Mouse (Mus musculus) hindbrain, embryonic 15.5 days (tissue): ENCODE measurements around the gene Hpd. TPM values are rescaled to one million over a fixed set of nuclear protein-coding genes. Genes with fewer than 3 reads are reported as not detected.

Experiments
- ATAC-seq: fragments of 200-750 bp; cut with Nextera tagmentation; 2 replicates; pipeline ENCODE4 v1.8.0; 2017; ENCODE audit warnings: low read depth, moderate number of reproducible peaks, moderate TSS enrichment; ENCODE audit not compliant: low FRiP score
- H3K27ac ChIP-seq: fragments of 300-500 bp; sonication (generic); replicated peaks from 2 replicates; pipeline ENCODE4 v1.5.1; 2015; ENCODE audit warnings: mild to moderate bottlenecking, inconsistent platforms
- H3K27me3 ChIP-seq: fragments of 300-500 bp; sonication (generic); 2 replicates; pipeline ENCODE4 v1.6.1; 2015; ENCODE audit warnings: control low read depth, inconsistent platforms
- H3K36me3 ChIP-seq: fragments of 300-500 bp; sonication (generic); 2 replicates; pipeline ENCODE4 v1.6.1; 2015; ENCODE audit warnings: control low read depth, inconsistent platforms
- H3K4me1 ChIP-seq: fragments of 300-500 bp; sonication (generic); replicated peaks from 2 replicates; pipeline ENCODE4 v1.6.1; 2015; ENCODE audit warnings: control low read depth, inconsistent platforms
- H3K4me2 ChIP-seq: fragments of 300-500 bp; sonication (generic); 2 replicates; pipeline ENCODE4 v1.6.1; 2015; ENCODE audit warnings: moderate library complexity, mild to moderate bottlenecking, inconsistent platforms
- H3K4me3 ChIP-seq: fragments of 300-500 bp; sonication (generic); 2 replicates; pipeline ENCODE4 v1.5.1; 2015; ENCODE audit warnings: mild to moderate bottlenecking, inconsistent platforms
- H3K9ac ChIP-seq: fragments of 300-500 bp; sonication (generic); 2 replicates; pipeline ENCODE4 v1.6.1; 2015; ENCODE audit warnings: inconsistent platforms
- H3K9me3 ChIP-seq: fragments of 300-500 bp; sonication (generic); 2 replicates; pipeline ENCODE4 v1.6.1; 2016; ENCODE audit warnings: control low read depth, inconsistent platforms
- WGBS: fragments of 180-500 bp; shearing (Covaris S2); methylation state at CpG from one replicate; pipeline ENCODE4 v1.1.7; 2015; 5-methylcytosine and 5-hydroxymethylcytosine counted together
- polyA plus RNA-seq: library from polyadenylated mRNA; unstranded; fragments of >200 nt; fragmentation: Nextera tagmentation; extraction: Ambion mirVana; gene quantifications from 2 replicates; pipeline ENCODE4 v1.2.1, GENCODE M21; 2015

Gene Hpd
- polyA plus RNA-seq, 1 experiment from 2014 or later, result not detected

GRCm38 (mm10) chr5:123143971-123144745, 38.4 kb downstream of the Hpd start:
- Histone ChIP-seq H3K27ac (peak overlapping the region; percentile 100; the same call in 1 of the 2 replicates), H3K4me2 (peak overlapping the region; percentile 99), H3K4me3 (peak overlapping the region; percentile 94), H3K36me3 (peaks cover 19% of the 10 kb centered on the region), H3K9me3 (no peaks in the 10 kb centered on the region), H3K27me3 (no peaks in the 10 kb centered on the region), H3K9ac (peak overlapping the region; percentile 100), H3K4me1 (peaks cover 49% of the 10 kb centered on the region)
- ATAC-seq, result no peak
- 3% methylated on average over 17 of the region's 17 CpGs for WGBS

GRCm38 (mm10) chr5:123143251-123143970, 39.1 kb downstream of the Hpd start:
- no peak for ATAC-seq
- H3K36me3 ChIP-seq, result peaks cover 15% of the 10 kb centered on the region
- H3K27ac ChIP-seq, result peak overlapping the region; percentile 100
- WGBS, result 2% methylated on average over 24 of the region's 24 CpGs
- H3K9ac ChIP-seq, result peak overlapping the region; percentile 100
- peaks cover 41% of the 10 kb centered on the region for H3K4me1 ChIP-seq
- peak overlapping the region; percentile 94 for H3K4me3 ChIP-seq
- no peaks in the 10 kb centered on the region for H3K27me3 ChIP-seq
- no peaks in the 10 kb centered on the region for H3K9me3 ChIP-seq
- H3K4me2 ChIP-seq, result peak overlapping the region; percentile 99

- Histone ChIP-seq H3K27ac (peak within 1 kb of the TSS; percentile 100), H3K9ac (peak within 1 kb of the TSS; percentile 100), H3K4me2 (peak within 1 kb of the TSS; percentile 99), H3K9me3 (no peaks in the 10 kb centered on the region), H3K36me3 (peaks cover 9% of the 10 kb centered on the region; the same call in 1 of the 2 replicates), H3K4me1 (peaks cover 43% of the 10 kb centered on the region), H3K27me3 (no peaks in the 10 kb centered on the region), H3K4me3 (peak within 1 kb of the TSS; percentile 94)
- ATAC-seq, result peak; percentile 12; the same call in 1 of the 2 replicates
- whole genome bisulfite sequencing, result under 1% methylated on average over 50 of the region's 103 CpGs
These were observed 40.1 kb downstream of the Hpd start, which contains the start of gene Setd1b for GRCm38 (mm10) chr5:123142161-123143157. Setd1b (plus strand) TSS chr5:123142193.

- H3K36me3 ChIP-seq, result peaks cover 4% of the 10 kb centered on the region; the same call in 1 of the 2 replicates
- peak overlapping the region; percentile 100 for H3K9ac ChIP-seq
- peak overlapping the region; percentile 100 for H3K27ac ChIP-seq
- peaks cover 49% of the 10 kb centered on the region for H3K4me1 ChIP-seq
- no peaks in the 10 kb centered on the region for H3K27me3 ChIP-seq
- H3K4me3 ChIP-seq, result peak overlapping the region; percentile 94
- H3K4me2 ChIP-seq, result peak overlapping the region; percentile 99
- ATAC-seq, result peak; percentile 5; the same call in 1 of the 2 replicates
- under 1% methylated on average over 28 of the region's 38 CpGs for WGBS
- no peaks in the 10 kb centered on the region for H3K9me3 ChIP-seq
These were observed 40.9 kb downstream of the Hpd start for GRCm38 (mm10) chr5:123141555-123142160.

- ATAC-seq, result peak; percentile 73
- Histone ChIP-seq H3K9me3 (no peaks in the 10 kb centered on the region), H3K9ac (peak overlapping the region; percentile 100), H3K36me3 (no peaks in the 10 kb centered on the region), H3K4me2 (peak overlapping the region; percentile 99), H3K27me3 (no peaks in the 10 kb centered on the region), H3K4me3 (peak overlapping the region; percentile 94), H3K27ac (peak overlapping the region; percentile 100), H3K4me1 (peaks cover 49% of the 10 kb centered on the region)
- WGBS, result under 1% methylated on average over 31 of the region's 31 CpGs
These were observed 41.6 kb downstream of the Hpd start for GRCm38 (mm10) chr5:123140694-123141554.

- Histone ChIP-seq H3K27me3 (no peaks in the 10 kb centered on the region), H3K4me1 (peaks cover 49% of the 10 kb centered on the region), H3K9ac (peak overlapping the region; percentile 100), H3K4me2 (peak overlapping the region; percentile 99), H3K4me3 (peak overlapping the region; percentile 94), H3K36me3 (no peaks in the 10 kb centered on the region), H3K9me3 (no peaks in the 10 kb centered on the region), H3K27ac (peak overlapping the region; percentile 100)
- under 1% methylated on average over 28 of the region's 28 CpGs for WGBS
- no peak for ATAC-seq
These were observed 42.6 kb downstream of the Hpd start for GRCm38 (mm10) chr5:123139722-123140627.

- 0 out of 2 replicates have a peak, but pooled peaks have one; percentile 1 for ATAC-seq
- Histone ChIP-seq H3K27ac (peak overlapping the region; percentile 100), H3K36me3 (no peaks in the 10 kb centered on the region), H3K4me1 (peaks cover 49% of the 10 kb centered on the region), H3K4me3 (peak overlapping the region; percentile 94), H3K4me2 (peak overlapping the region; percentile 99), H3K27me3 (no peaks in the 10 kb centered on the region), H3K9ac (peak overlapping the region; percentile 100), H3K9me3 (no peaks in the 10 kb centered on the region)
- WGBS, result under 1% methylated on average over 39 of the region's 39 CpGs
These were observed 43.4 kb downstream of the Hpd start for GRCm38 (mm10) chr5:123138953-123139721.

- Histone ChIP-seq H3K27ac (peak overlapping the region; percentile 100), H3K4me3 (peak overlapping the region; percentile 94), H3K4me1 (peaks cover 51% of the 10 kb centered on the region), H3K27me3 (no peaks in the 10 kb centered on the region), H3K9ac (peak overlapping the region; percentile 100), H3K36me3 (no peaks in the 10 kb centered on the region), H3K4me2 (peak overlapping the region; percentile 99), H3K9me3 (no peaks in the 10 kb centered on the region)
- ATAC-seq, result no peak; the same call in 1 of the 2 replicates
- under 1% methylated on average over 38 of the region's 40 CpGs for WGBS
These were observed 44.2 kb downstream of the Hpd start for GRCm38 (mm10) chr5:123138230-123138911.

GRCm38 (mm10) chr5:123137910-123138229, 44.7 kb downstream of the Hpd start:
- under 1% methylated on average over 6 of the region's 6 CpGs for WGBS
- H3K9ac ChIP-seq, result peak overlapping the region; percentile 100
- H3K9me3 ChIP-seq, result no peaks in the 10 kb centered on the region
- H3K36me3 ChIP-seq, result no peaks in the 10 kb centered on the region
- H3K4me1 ChIP-seq, result peaks cover 53% of the 10 kb centered on the region
- no peak for ATAC-seq
- H3K27me3 ChIP-seq, result no peaks in the 10 kb centered on the region
- peak overlapping the region; percentile 99 for H3K4me2 ChIP-seq
- peak overlapping the region; percentile 94 for H3K4me3 ChIP-seq
- peak overlapping the region; percentile 100 for H3K27ac ChIP-seq
